11 mouse cellular contexts compared by ENCODE assay signal in genomic region chr5:136530931-136531330, GRCm38 (mm10). TPM values are rescaled to one million over a fixed set of nuclear protein-coding genes. Genes with fewer than 3 reads are reported as not detected.
DNase-seq lines count a peak whose midpoint lies in the region; ATAC-seq and TF ChIP-seq lines count a peak whose summit lies in the region.
"Had no signal": no experiment of that assay in that cellular context is flagged by ENCODE, and none has a peak within 500 bp of the region (broad histone marks: within the 10 kb centered on the region; RNA-seq: fewer than 3 reads in every experiment).

No protein-coding gene starts in this region.

- no peak for TF ChIP-seq EP300 in lung, postnatal 0 days (IDR thresholded peaks at IDR 0.05)

- H3K27ac ChIP-seq in gastrocnemius, adult 2 months = peak overlapping the region; percentile 86
- H3K27ac ChIP-seq in heart, embryonic 16.5 days (ENCODE audit: low read length) = peak overlapping the region; percentile 52; the same call in 1 of the 2 replicates
- H3K27ac ChIP-seq in lung, postnatal 0 days (ENCODE audit: low read length) = peak overlapping the region; percentile 32
- no peak overlapping the region for H3K27ac ChIP-seq in hindbrain, embryonic 10.5 days
- H3K27ac ChIP-seq: left cerebral cortex, adult 2 months had no signal

- H3K9ac ChIP-seq in heart, embryonic 16.5 days (ENCODE audit: low read length) = no peak overlapping the region
- H3K9ac ChIP-seq in lung, postnatal 0 days (replicated peaks; ENCODE audit: low read depth) = no peak overlapping the region
- H3K9ac ChIP-seq: limb, embryonic 15.5 days had no signal

- intact Hi-C loops in gastrocnemius, adult 2 months (cut with DNase I) = no loop called here

- 56% methylated on average over 1 of the region's 1 CpGs for WGBS in heart, embryonic 16.5 days
- WGBS in lung, postnatal 0 days = 50% methylated on average over 1 of the region's 1 CpGs
- 93% methylated on average over 1 of the region's 1 CpGs for WGBS in hindbrain, embryonic 10.5 days

- no peaks in the 10 kb centered on the region for H3K36me3 ChIP-seq in heart, embryonic 16.5 days (ENCODE audit: control insufficient read depth, insufficient read depth)
- H3K36me3 ChIP-seq in lung, postnatal 0 days (ENCODE audit: insufficient read depth, low read length) = no peaks in the 10 kb centered on the region
- H3K36me3 ChIP-seq in hindbrain, embryonic 10.5 days = peaks cover 22% of the 10 kb centered on the region; the same call in 1 of the 2 replicates
- H3K36me3 ChIP-seq: limb, embryonic 15.5 days had no signal

- peaks cover 58% of the 10 kb centered on the region for H3K4me1 ChIP-seq in heart, embryonic 16.5 days (ENCODE audit: control insufficient read depth, insufficient read depth, low read length)
- peaks cover 9% of the 10 kb centered on the region; the same call in 1 of the 2 replicates for H3K4me1 ChIP-seq in lung, postnatal 0 days (ENCODE audit: insufficient read depth, low read depth, low read length)
- H3K4me1 ChIP-seq in hindbrain, embryonic 10.5 days (replicated peaks) = peaks cover 10% of the 10 kb centered on the region; the same call in 1 of the 2 replicates

- H3K4me2 ChIP-seq in heart, embryonic 16.5 days (ENCODE audit: low read depth, low read length) = no peak overlapping the region
- no peak overlapping the region for H3K4me2 ChIP-seq in lung, postnatal 0 days (replicated peaks; ENCODE audit: low read depth, low read length)
- H3K4me2 ChIP-seq: limb, embryonic 15.5 days had no signal

- H3K9me3 ChIP-seq in heart, embryonic 16.5 days (replicated peaks; ENCODE audit: control insufficient read depth, low read length) = no peaks in the 10 kb centered on the region
- no peaks in the 10 kb centered on the region for H3K9me3 ChIP-seq in lung, postnatal 0 days (ENCODE audit: low read length)
- no peaks in the 10 kb centered on the region for H3K9me3 ChIP-seq in hindbrain, embryonic 10.5 days
- H3K9me3 ChIP-seq: limb, embryonic 15.5 days had no signal

- no peaks in the 10 kb centered on the region for H3K27me3 ChIP-seq in heart, embryonic 16.5 days (ENCODE audit: control insufficient read depth, insufficient read depth, low read length)
- no peaks in the 10 kb centered on the region for H3K27me3 ChIP-seq in lung, postnatal 0 days (replicated peaks; ENCODE audit: insufficient read depth, low read length)
- H3K27me3 ChIP-seq in hindbrain, embryonic 10.5 days (ENCODE audit: insufficient read depth, poor library complexity, severe bottlenecking) = no peaks in the 10 kb centered on the region
- H3K27me3 ChIP-seq: limb, embryonic 15.5 days had no signal

- no peak for TF ChIP-seq CTCF in gastrocnemius, adult 2 months (IDR thresholded peaks at IDR 0.05)
- TF ChIP-seq CTCF in lung, postnatal 0 days (IDR thresholded peaks at IDR 0.05) = no peak

- DNase-seq in gastrocnemius, adult 18-20 months (ENCODE audit: low spot score) = peak; percentile 81
- DNase-seq in gastrocnemius, postnatal 4 days (ENCODE audit: low spot score in 2 of 2) = no peak
- peak; percentile 87 for DNase-seq in gastrocnemius, adult 2 months
- DNase-seq in lung, postnatal 0 days (ENCODE audit: low spot score) = peak; percentile 61
- DNase-seq in c-Kit-positive CD71-positive TER-119-positive erythroid progenitor cells, embryonic 14.5 days (ENCODE audit: low spot score) = no peak
- no peak for DNase-seq in hindbrain, embryonic 10.5 days (ENCODE audit: low spot score)
- DNase-seq in cerebellum, adult 11-12 months = no peak
- DNase-seq: right cerebral cortex, adult 18-20 months had no signal

- H3K4me3 ChIP-seq in gastrocnemius, adult 2 months = no peak overlapping the region
- no peak overlapping the region for H3K4me3 ChIP-seq in heart, embryonic 16.5 days (ENCODE audit: low read length)
- H3K4me3 ChIP-seq in lung, postnatal 0 days (ENCODE audit: low read depth, low read length) = no peak overlapping the region
- H3K4me3 ChIP-seq in hindbrain, embryonic 10.5 days = no peak overlapping the region
- H3K4me3 ChIP-seq: left cerebral cortex, adult 2 months; limb, embryonic 15.5 days had no signal

- no peak for ATAC-seq in heart, embryonic 16.5 days (replicated peaks; ENCODE audit: extremely low read depth, insufficient read depth, low FRiP score)
- peak; percentile 63 for ATAC-seq in lung, postnatal 0 days

RNA-seq across cellular contexts. Expression of gene Cux1, which starts 36.4 kb away (rescaled TPM):
- total RNA-seq in gastrocnemius, adult 18-20 months (2021) = 10 to 100 TPM; 82.7 to 88.7 TPM
- 100 to 1,000 TPM; 118 to 123 TPM for total RNA-seq in gastrocnemius, postnatal 4 days (2021)
- 10 to 100 TPM; 80.9 to 88.2 TPM for total RNA-seq in gastrocnemius, adult 2 months (2021)
- polyA plus RNA-seq in heart, embryonic 16.5 days (2015; fragmentation: Nextera tagmentation; extraction: Ambion mirVana) = 87.6 and 89.0 TPM in 2 replicates
- 68.5 and 74.0 TPM in 2 replicates for polyA plus RNA-seq in lung, postnatal 0 days (2015; fragmentation: Nextera tagmentation; extraction: Ambion mirVana)
- 90.5 and 109 TPM in 2 replicates for polyA plus RNA-seq in hindbrain, embryonic 10.5 days (2016; fragmentation: Nextera tagmentation; extraction: Ambion mirVana)

Comparison
In these comparisons a context has a peak if more than half of its experiments do, and no peak if none do; other contexts are left out.
1. DNase-seq: peak in gastrocnemius, adult 18-20 months (single experiment), gastrocnemius, adult 2 months (single experiment) and lung, postnatal 0 days (single experiment); none in gastrocnemius, postnatal 4 days (0 of 2), c-Kit-positive CD71-positive TER-119-positive erythroid progenitor cells, embryonic 14.5 days (single experiment), hindbrain, embryonic 10.5 days (single experiment) and cerebellum, adult 11-12 months (single experiment).